Mouse (Mus musculus): ENCODE data around the gene Pkd2.

- TF ChIP-seq CTCF (IDR thresholded peaks at IDR 0.05 in 2 of 3, conservative IDR thresholded peaks at IDR 0.05 in 1 of 3; ENCODE audit: control insufficient read depth in 1 of 3, insufficient read depth in 1 of 3, low read depth in 2 of 3, low read length in 3 of 3, poor library complexity in 1 of 3, severe bottlenecking in 1 of 3): no peak
- TF ChIP-seq GATA1 (IDR thresholded peaks at IDR 0.05; ENCODE audit: low read depth, low read length): no peak
- no peak for TF ChIP-seq POLR2A (IDR thresholded peaks at IDR 0.05; ENCODE audit: control insufficient read depth in 1 of 2, insufficient read depth in 1 of 2, low read depth in 1 of 2, low read length in 2 of 2, poor library complexity in 1 of 2)
- TF ChIP-seq POLR2AphosphoS2 (IDR thresholded peaks at IDR 0.05; ENCODE audit: low read length): no peak
- no peak for TF ChIP-seq USF2 (IDR thresholded peaks at IDR 0.05; ENCODE audit: borderline replicate concordance in 1 of 2, insufficient read depth in 1 of 2, low read depth in 1 of 2, low read length in 2 of 2)
- no peak for TF ChIP-seq HCFC1 (IDR thresholded peaks at IDR 0.05; ENCODE audit: low read depth, low read length)
- no peak for TF ChIP-seq ZC3H11A (IDR thresholded peaks at IDR 0.05; ENCODE audit: low read depth, low read length)
- no peak for TF ChIP-seq USF1 (IDR thresholded peaks at IDR 0.05; ENCODE audit: low read depth, low read length)
- no peak for TF ChIP-seq ELF1 (IDR thresholded peaks at IDR 0.05; ENCODE audit: low read depth, low read length)
- no peak for TF ChIP-seq ZNF384 (IDR thresholded peaks at IDR 0.05; ENCODE audit: low read depth, low read length)
- TF ChIP-seq CHD2 (IDR thresholded peaks at IDR 0.05; ENCODE audit: low read length): no peak
- no peak for TF ChIP-seq TAL1 (IDR thresholded peaks at IDR 0.05; ENCODE audit: low read length)
Observed at GRCm38 (mm10) chr5:104425949-104426348, 33.3 kb upstream of the Pkd2 start.
